Mouse (Mus musculus) c-Kit-positive CD71-positive TER-119-positive erythroid progenitor cells, embryonic 14.5 days (primary cell): ENCODE measurements at regions not wholly inside any gene's neighbourhood (a gene's known extent, or its start where the extent isn't known, plus 50 kb on each side); places are given as distances from the start of the nearest gene placed in this dataset.

Experiments
- DNase-seq: peaks from one replicate; pipeline ENCODE4 v3.0.0-alpha.2; 2013; ENCODE audit warnings: low spot score

- DNase-seq, result no peak
Measured at GRCm38 (mm10) chr10:122515698-122516097, 67.4 kb downstream of the Avpr1a start.

GRCm38 (mm10) chr10:122519274-122519790 lies 71.0 kb downstream of the Avpr1a start:
- DNase-seq, result no peak

- DNase-seq, result no peak
Measured at GRCm38 (mm10) chr10:122519981-122520380, 71.7 kb downstream of the Avpr1a start.

- no peak for DNase-seq
Measured at GRCm38 (mm10) chr10:122522631-122523030, 74.3 kb downstream of the Avpr1a start.

GRCm38 (mm10) chr10:122525360-122525759 lies 77.1 kb downstream of the Avpr1a start:
- DNase-seq, result no peak

- no peak for DNase-seq
Measured at GRCm38 (mm10) chr10:122525807-122526206, 77.5 kb downstream of the Avpr1a start.

- no peak for DNase-seq
Measured at GRCm38 (mm10) chr10:122528222-122528621, 79.9 kb downstream of the Avpr1a start.

GRCm38 (mm10) chr10:122528973-122529703 lies 80.8 kb downstream of the Avpr1a start:
- peak; percentile 30 for DNase-seq

- no peak for DNase-seq
Measured at GRCm38 (mm10) chr10:122534714-122535113, 86.4 kb downstream of the Avpr1a start.

- no peak for DNase-seq
Measured at GRCm38 (mm10) chr10:122535137-122535536, 86.8 kb downstream of the Avpr1a start.

- no peak for DNase-seq
Measured at GRCm38 (mm10) chr10:122539655-122540054, 91.4 kb downstream of the Avpr1a start.

GRCm38 (mm10) chr10:122542573-122542972 lies 94.3 kb downstream of the Avpr1a start:
- DNase-seq, result no peak

- DNase-seq, result peak; percentile 30
Measured at GRCm38 (mm10) chr10:122544096-122544720, 95.9 kb downstream of the Avpr1a start.

GRCm38 (mm10) chr10:122545029-122545428 lies 96.7 kb downstream of the Avpr1a start:
- no peak for DNase-seq

- DNase-seq, result no peak
Measured at GRCm38 (mm10) chr10:122551586-122551985, 103.3 kb downstream of the Avpr1a start.

- DNase-seq, result peak; percentile 11
Measured at GRCm38 (mm10) chr10:122553124-122553822, 105.0 kb downstream of the Avpr1a start.

GRCm38 (mm10) chr10:122553851-122554250 lies 105.6 kb downstream of the Avpr1a start:
- no peak for DNase-seq

GRCm38 (mm10) chr10:122558660-122559059 lies 110.4 kb downstream of the Avpr1a start:
- DNase-seq, result no peak

- DNase-seq, result no peak
Measured at GRCm38 (mm10) chr10:122560001-122560695, 111.8 kb downstream of the Avpr1a start.

- DNase-seq, result no peak
Measured at GRCm38 (mm10) chr10:122561924-122562323, 113.6 kb downstream of the Avpr1a start.

GRCm38 (mm10) chr10:122562542-122562941 lies 114.2 kb downstream of the Avpr1a start:
- DNase-seq, result no peak

- DNase-seq, result no peak
Measured at GRCm38 (mm10) chr10:122563973-122564372, 114.6 kb upstream of the Ppm1h start.
